Mouse (Mus musculus) C2C12 (cell line): Measurements from ENCODE around the gene Slc27a3. TPM values are rescaled to one million over a fixed set of nuclear protein-coding genes. Genes with fewer than 3 reads are reported as not detected.

Source experiments
- H3K27me3 ChIP-seq: one replicate; pipeline ENCODE4 v1.6.1; 2011; ENCODE audit not compliant: control insufficient read depth, insufficient read depth, insufficient read length
- H3K36me3 ChIP-seq: one replicate; pipeline ENCODE4 v1.6.1; 2011; ENCODE audit not compliant: control insufficient read depth, insufficient read depth
- H3K4me3 ChIP-seq: one replicate; pipeline ENCODE4 v1.5.1; 2011; ENCODE audit warnings: mild to moderate bottlenecking, control low read depth; ENCODE audit not compliant: poor library complexity, insufficient read depth, severe bottlenecking
- H3K79me2 ChIP-seq: one replicate; pipeline ENCODE4 v1.6.1; 2011; ENCODE audit not compliant: control insufficient read depth, insufficient read depth
- H3K79me3 ChIP-seq: one replicate; pipeline ENCODE4 v1.6.1; 2011; ENCODE audit warnings: low read depth, control low read depth
- H3ac ChIP-seq: one replicate; pipeline ENCODE3; 2011; ENCODE audit warnings: low read depth; ENCODE audit not compliant: control insufficient read depth, insufficient read length
- CEBPB ChIP-seq: IDR thresholded peaks from one replicate; pipeline ENCODE4 v1.6.1; 2011; ENCODE audit warnings: low read depth, mild to moderate bottlenecking, control low read depth, moderate library complexity
- CTCF ChIP-seq: IDR thresholded peaks from one replicate; pipeline ENCODE4 v1.5.1; 2011; ENCODE audit not compliant: control insufficient read depth, insufficient read depth, insufficient read length
- FOSL1 ChIP-seq: IDR thresholded peaks from one replicate; pipeline ENCODE4 v1.8.0; 2011; ENCODE audit warnings: mild to moderate bottlenecking, low read length; ENCODE audit not compliant: poor library complexity, insufficient read depth, severe bottlenecking
- MAX ChIP-seq: IDR thresholded peaks from one replicate; pipeline ENCODE4 v1.6.1; 2011; ENCODE audit warnings: mild to moderate bottlenecking, control low read depth
- MYOD1 ChIP-seq: IDR thresholded peaks from one replicate; pipeline ENCODE4 v1.6.1; 2011; ENCODE audit warnings: low read depth; ENCODE audit not compliant: control insufficient read depth, insufficient read length
- MYOG ChIP-seq: IDR thresholded peaks from one replicate; pipeline ENCODE4 v1.6.1; 2011; ENCODE audit not compliant: control insufficient read depth, insufficient read length; ENCODE audit errors: extremely low read depth
- USF1 ChIP-seq: IDR thresholded peaks from one replicate; pipeline ENCODE4 v1.6.1; 2011; ENCODE audit warnings: low read depth, mild to moderate bottlenecking, control low read depth, moderate library complexity
- polyA plus RNA-seq: library from polyadenylated mRNA; unstranded; fragments of >200 nt; fragmentation: generic; extraction: Trizol; gene quantifications from one replicate; pipeline ENCODE4 v1.2.1, GENCODE M21; 2012; ENCODE audit warnings: missing spikeins

Slc27a3 gene
- polyA plus RNA-seq, 1 experiment = 8.6 TPM

GRCm38 (mm10) chr3:90404121-90404520 lies 14.4 kb upstream of the Slc27a3 start:
- Histone ChIP-seq H3K79me3 (no peaks in the 10 kb centered on the region), H3K27me3 (no peaks in the 10 kb centered on the region), H3K4me3 (no peak overlapping the region), H3K36me3 (peaks cover 98% of the 10 kb centered on the region), H3K79me2 (no peaks in the 10 kb centered on the region), H3ac (no peak overlapping the region)
- TF ChIP-seq USF1 (no peak), FOSL1 (no peak), CTCF (no peak), MYOG (no peak), CEBPB (no peak), MAX (no peak), MYOD1 (no peak)

- Histone ChIP-seq H3K36me3 (peaks cover 97% of the 10 kb centered on the region), H3K27me3 (no peaks in the 10 kb centered on the region), H3K4me3 (no peak overlapping the region), H3K79me2 (no peaks in the 10 kb centered on the region), H3K79me3 (no peaks in the 10 kb centered on the region), H3ac (no peak overlapping the region)
- TF ChIP-seq CTCF = no peak
- no peak for TF ChIP-seq USF1
- no peak for TF ChIP-seq FOSL1
- no peak for TF ChIP-seq MYOD1
- TF ChIP-seq CEBPB = no peak
- no peak for TF ChIP-seq MYOG
- TF ChIP-seq MAX = no peak
These were observed 11.3 kb upstream of the Slc27a3 start for GRCm38 (mm10) chr3:90400993-90401392.

- Histone ChIP-seq H3K36me3 (peaks cover 96% of the 10 kb centered on the region), H3ac (no peak overlapping the region), H3K27me3 (no peaks in the 10 kb centered on the region), H3K4me3 (no peak overlapping the region), H3K79me3 (no peaks in the 10 kb centered on the region), H3K79me2 (no peaks in the 10 kb centered on the region)
- no peak for TF ChIP-seq MYOD1
- no peak for TF ChIP-seq CEBPB
- TF ChIP-seq MAX = no peak
- no peak for TF ChIP-seq USF1
- TF ChIP-seq MYOG = no peak
- no peak for TF ChIP-seq FOSL1
- TF ChIP-seq CTCF = no peak
These were observed 5.9 kb upstream of the Slc27a3 start for GRCm38 (mm10) chr3:90395629-90396028.

GRCm38 (mm10) chr3:90392661-90393060 lies 2.9 kb upstream of the Slc27a3 start:
- Histone ChIP-seq H3K4me3 (no peak overlapping the region), H3K79me2 (no peaks in the 10 kb centered on the region), H3K36me3 (peaks cover 70% of the 10 kb centered on the region), H3K79me3 (no peaks in the 10 kb centered on the region), H3K27me3 (no peaks in the 10 kb centered on the region), H3ac (no peak overlapping the region)
- TF ChIP-seq MYOG (no peak), CTCF (no peak), USF1 (no peak), FOSL1 (no peak), MAX (no peak), MYOD1 (no peak), CEBPB (no peak)

- Histone ChIP-seq H3K79me2 (no peaks in the 10 kb centered on the region), H3K36me3 (peaks cover 62% of the 10 kb centered on the region), H3K79me3 (no peaks in the 10 kb centered on the region), H3ac (no peak overlapping the region), H3K27me3 (no peaks in the 10 kb centered on the region), H3K4me3 (no peak overlapping the region)
- TF ChIP-seq CTCF (no peak), CEBPB (no peak), MYOG (no peak), MAX (no peak), FOSL1 (no peak), USF1 (no peak), MYOD1 (no peak)
These were observed 2.2 kb upstream of the Slc27a3 start for GRCm38 (mm10) chr3:90391941-90392340.

- H3K4me3 ChIP-seq = no peak overlapping the region
These were observed 1.3 kb upstream of the Slc27a3 start for GRCm38 (mm10) chr3:90391004-90391403.

More at GRCm38 (mm10) chr3:90391004-90391403, 1.3 kb upstream of the Slc27a3 start:
- peaks cover 55% of the 10 kb centered on the region for H3K36me3 ChIP-seq
- no peak for TF ChIP-seq MYOG
- no peak for TF ChIP-seq CTCF
- TF ChIP-seq CEBPB = no peak
- no peak for TF ChIP-seq MAX
- TF ChIP-seq USF1 = no peak
- no peak for TF ChIP-seq MYOD1
- no peak for TF ChIP-seq FOSL1
- no peaks in the 10 kb centered on the region for H3K79me3 ChIP-seq
- H3K27me3 ChIP-seq = no peaks in the 10 kb centered on the region
- H3ac ChIP-seq = no peak overlapping the region
- H3K79me2 ChIP-seq = no peaks in the 10 kb centered on the region
